Mouse (Mus musculus): ENCODE results near the gene Dock1. TPM values are rescaled to one million over a fixed set of nuclear protein-coding genes. Genes with fewer than 3 reads are reported as not detected.
A peak's percentile ranks its signal among the peaks of the same experiment; 100 is the strongest.

Gene Dock1
- polyA plus RNA-seq, 1 experiment, result 2.1 TPM

DNA sequence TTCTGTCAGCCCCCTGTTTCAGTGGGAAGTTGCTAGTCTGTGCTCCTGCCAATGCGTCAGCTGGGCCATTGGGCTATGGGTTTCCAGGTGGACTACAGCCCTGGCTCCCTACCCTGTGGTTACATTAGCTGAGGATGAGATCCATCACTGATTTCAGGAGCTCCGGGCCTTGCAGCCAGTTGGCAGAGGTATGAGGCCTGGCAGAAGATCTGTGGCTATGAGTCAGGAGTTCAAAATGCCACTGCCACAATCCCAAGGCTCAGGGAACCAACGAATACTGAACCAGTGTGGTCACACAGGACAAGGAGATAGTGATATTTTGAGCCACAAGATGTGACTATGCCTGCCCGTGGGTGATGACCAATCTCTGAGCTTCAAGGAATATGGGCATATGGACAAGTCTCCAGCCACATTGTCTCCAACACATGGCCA lies 3.2 kb upstream of the Dock1 start:
- Histone ChIP-seq H3K27me3 (ENCODE audit: control insufficient read depth, insufficient read depth, low read length) (no peaks in the 10 kb centered on the region), H3K27ac (ENCODE audit: insufficient read depth, low read length) (no peak overlapping the region), H3K36me3 (ENCODE audit: control insufficient read depth, insufficient read depth, low read length) (no peaks in the 10 kb centered on the region), H3K4me1 (ENCODE audit: control insufficient read depth, insufficient read depth, insufficient read length) (no peaks in the 10 kb centered on the region), H3K4me3 (ENCODE audit: extremely low read depth, insufficient read depth, insufficient read length) (no peak overlapping the region)
- no peak for TF ChIP-seq POLR2A (IDR thresholded peaks at IDR 0.05; ENCODE audit: low read depth, low read length)
- no peak for TF ChIP-seq CTCF (IDR thresholded peaks at IDR 0.05; ENCODE audit: extremely low read depth, insufficient read depth, insufficient read length, insufficient replicate concordance)
- DNase-seq (ENCODE audit: low read depth in 1 of 2, low spot score in 2 of 2), result no peak
- 77% methylated on average over 4 of the region's 4 CpGs for WGBS

DNA sequence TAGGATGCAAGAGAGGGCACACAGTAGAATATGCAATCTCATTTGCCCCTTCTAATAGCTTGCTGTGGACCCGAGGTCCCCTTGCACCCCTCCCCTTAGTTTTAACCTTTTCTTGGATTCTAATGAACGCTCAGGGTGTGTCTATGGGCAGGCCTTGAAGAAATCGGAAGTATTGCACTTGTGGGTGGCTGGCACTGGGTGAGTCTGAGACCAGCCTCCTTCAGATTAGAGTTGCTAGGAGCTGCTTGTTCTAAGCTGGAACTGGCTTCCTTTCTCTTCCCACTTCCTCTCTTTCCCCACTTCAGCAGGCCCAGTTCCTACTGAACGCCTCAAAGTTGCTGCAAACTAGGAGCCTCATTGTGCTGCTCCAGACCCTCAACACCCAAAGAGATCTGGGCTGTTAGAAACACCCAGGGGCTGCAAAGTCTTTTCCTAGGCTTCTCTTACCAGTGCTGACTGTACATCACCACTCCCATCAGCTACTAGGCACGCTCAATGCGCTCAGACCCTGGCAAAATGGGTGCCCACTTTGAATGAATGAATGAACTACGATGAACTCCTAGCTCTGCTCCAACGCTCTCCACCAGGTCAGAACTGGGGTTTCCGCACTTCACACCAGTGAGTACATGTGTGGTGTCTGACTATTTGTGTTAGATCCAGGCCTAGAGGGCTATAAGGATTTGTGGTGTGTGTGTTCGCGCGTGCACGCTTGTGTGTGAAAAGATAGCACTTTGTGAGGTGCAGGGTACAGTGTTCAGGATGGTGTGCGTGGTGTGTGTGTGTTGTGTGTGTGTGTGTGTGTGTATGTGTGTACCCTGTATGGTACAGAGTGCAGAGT lies 761 bp upstream of the Dock1 start:
- no peaks in the 10 kb centered on the region for H3K27me3 ChIP-seq (ENCODE audit: control insufficient read depth, insufficient read depth, low read length)

DNA sequence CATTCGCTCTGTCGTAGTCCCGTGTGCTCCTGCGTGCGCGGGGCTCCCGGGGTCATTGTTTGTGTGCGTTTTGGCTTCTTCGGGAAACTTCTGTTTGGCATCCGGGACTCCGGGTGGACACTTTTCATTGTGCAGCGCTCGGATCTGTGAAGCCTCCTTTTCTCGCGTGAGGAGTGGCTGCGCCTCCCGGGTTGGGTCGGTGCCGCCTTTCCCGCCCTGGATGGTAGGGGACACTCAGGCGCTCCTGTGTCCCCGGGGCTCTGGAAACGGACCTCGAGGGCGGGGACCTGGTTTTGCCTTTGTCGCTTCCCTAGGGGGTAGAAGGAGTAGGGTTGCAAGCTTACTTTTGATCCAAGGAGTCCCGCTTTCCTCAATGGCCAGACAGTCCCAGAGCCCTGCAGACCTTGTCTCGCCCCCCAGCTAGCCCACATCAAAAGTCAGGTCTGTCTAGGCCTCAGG lies 578 bp downstream of the Dock1 start:
- H3K27ac ChIP-seq (ENCODE audit: insufficient read depth, low read length), result no peak overlapping the region; the same call in 1 of the 2 replicates

More for the DNA sequence above, 761 bp upstream of the Dock1 start:
- TF ChIP-seq POLR2A (IDR thresholded peaks at IDR 0.05; ENCODE audit: low read depth, low read length), result no peak
- no peak for TF ChIP-seq CTCF (IDR thresholded peaks at IDR 0.05; ENCODE audit: extremely low read depth, insufficient read depth, insufficient read length, insufficient replicate concordance)
- no peak for DNase-seq (ENCODE audit: low read depth in 1 of 2, low spot score in 2 of 2)
- no peaks in the 10 kb centered on the region for H3K36me3 ChIP-seq (ENCODE audit: control insufficient read depth, insufficient read depth, low read length)
- no peak overlapping the region for H3K4me3 ChIP-seq (ENCODE audit: extremely low read depth, insufficient read depth, insufficient read length)
- WGBS, result 69% methylated on average over 14 of the region's 14 CpGs
- no peak overlapping the region for H3K27ac ChIP-seq (ENCODE audit: insufficient read depth, low read length)
- no peaks in the 10 kb centered on the region for H3K4me1 ChIP-seq (ENCODE audit: control insufficient read depth, insufficient read depth, insufficient read length)

DNA sequence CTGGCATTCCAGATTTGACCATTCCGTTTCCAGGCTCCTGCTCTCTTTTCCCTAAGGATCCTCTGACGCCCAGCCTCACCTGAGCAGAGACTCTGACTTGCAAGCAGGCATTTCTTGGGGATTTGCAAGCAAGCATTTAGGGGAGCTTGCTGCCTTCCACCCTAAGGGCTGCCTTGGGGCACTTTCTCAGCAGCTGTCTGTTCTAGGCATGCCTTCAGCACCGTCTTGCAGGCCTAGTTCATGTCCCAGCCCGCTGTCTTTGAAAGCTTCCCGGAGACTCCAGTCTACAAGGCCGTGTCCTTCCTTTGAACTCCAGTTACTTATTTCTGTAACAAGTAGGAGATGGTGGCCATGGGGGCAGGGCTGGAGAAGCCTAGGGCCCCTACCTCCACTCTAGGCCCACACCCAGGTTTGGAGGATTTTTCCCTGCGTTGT lies 1.0 kb downstream of the Dock1 start:
- no peak for DNase-seq (ENCODE audit: low read depth in 1 of 2, low spot score in 2 of 2)
- Histone ChIP-seq H3K27me3 (ENCODE audit: control insufficient read depth, insufficient read depth, low read length) (no peaks in the 10 kb centered on the region), H3K4me3 (ENCODE audit: extremely low read depth, insufficient read depth, insufficient read length) (peak overlapping the region; percentile 47), H3K27ac (ENCODE audit: insufficient read depth, low read length) (no peak overlapping the region), H3K36me3 (ENCODE audit: control insufficient read depth, insufficient read depth, low read length) (no peaks in the 10 kb centered on the region), H3K4me1 (ENCODE audit: control insufficient read depth, insufficient read depth, insufficient read length) (no peaks in the 10 kb centered on the region)
- TF ChIP-seq POLR2A (IDR thresholded peaks at IDR 0.05; ENCODE audit: low read depth, low read length), result no peak
- TF ChIP-seq CTCF (IDR thresholded peaks at IDR 0.05; ENCODE audit: extremely low read depth, insufficient read depth, insufficient read length, insufficient replicate concordance), result no peak
- WGBS, result 83% methylated on average over 7 of the region's 7 CpGs

More for the DNA sequence above, 578 bp downstream of the Dock1 start:
- Histone ChIP-seq H3K4me3 (ENCODE audit: extremely low read depth, insufficient read depth, insufficient read length) (peak overlapping the region; percentile 47), H3K27me3 (ENCODE audit: control insufficient read depth, insufficient read depth, low read length) (no peaks in the 10 kb centered on the region), H3K4me1 (ENCODE audit: control insufficient read depth, insufficient read depth, insufficient read length) (no peaks in the 10 kb centered on the region), H3K36me3 (ENCODE audit: control insufficient read depth, insufficient read depth, low read length) (no peaks in the 10 kb centered on the region)
- WGBS, result 13% methylated on average over 28 of the region's 28 CpGs
- no peak for TF ChIP-seq POLR2A (IDR thresholded peaks at IDR 0.05; ENCODE audit: low read depth, low read length)
- no peak for TF ChIP-seq CTCF (IDR thresholded peaks at IDR 0.05; ENCODE audit: extremely low read depth, insufficient read depth, insufficient read length, insufficient replicate concordance)
- DNase-seq (ENCODE audit: low read depth in 1 of 2, low spot score in 2 of 2), result no peak

DNA sequence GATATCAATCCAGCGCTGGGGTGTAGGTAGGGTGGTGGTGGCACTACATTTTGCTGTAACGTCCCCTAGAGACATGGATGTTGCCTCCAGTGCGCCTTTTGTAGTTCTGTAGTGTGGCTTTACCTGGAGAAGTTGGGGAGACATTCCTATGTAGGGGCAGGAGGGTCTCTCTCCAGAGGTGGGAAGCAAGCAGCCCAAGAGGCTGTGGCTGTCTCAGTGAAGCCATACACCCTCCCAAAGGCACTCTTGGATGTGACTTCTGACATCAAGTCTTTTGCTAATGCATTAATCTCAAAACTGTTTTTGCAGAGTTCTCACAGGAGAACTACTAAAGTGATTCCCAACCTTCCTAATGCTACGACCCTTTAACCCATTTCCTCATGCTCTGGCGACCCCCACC lies 2.7 kb downstream of the Dock1 start:
- DNase-seq (ENCODE audit: low read depth in 1 of 2, low spot score in 2 of 2), result no peak
- Histone ChIP-seq H3K27ac (ENCODE audit: insufficient read depth, low read length) (no peak overlapping the region), H3K36me3 (ENCODE audit: control insufficient read depth, insufficient read depth, low read length) (no peaks in the 10 kb centered on the region), H3K27me3 (ENCODE audit: control insufficient read depth, insufficient read depth, low read length) (no peaks in the 10 kb centered on the region), H3K4me3 (ENCODE audit: extremely low read depth, insufficient read depth, insufficient read length) (no peak overlapping the region), H3K4me1 (ENCODE audit: control insufficient read depth, insufficient read depth, insufficient read length) (no peaks in the 10 kb centered on the region)
- WGBS, result 87% methylated on average over 5 of the region's 5 CpGs
- TF ChIP-seq CTCF (IDR thresholded peaks at IDR 0.05; ENCODE audit: extremely low read depth, insufficient read depth, insufficient read length, insufficient replicate concordance) (no peak), POLR2A (IDR thresholded peaks at IDR 0.05; ENCODE audit: low read depth, low read length) (no peak)

DNA sequence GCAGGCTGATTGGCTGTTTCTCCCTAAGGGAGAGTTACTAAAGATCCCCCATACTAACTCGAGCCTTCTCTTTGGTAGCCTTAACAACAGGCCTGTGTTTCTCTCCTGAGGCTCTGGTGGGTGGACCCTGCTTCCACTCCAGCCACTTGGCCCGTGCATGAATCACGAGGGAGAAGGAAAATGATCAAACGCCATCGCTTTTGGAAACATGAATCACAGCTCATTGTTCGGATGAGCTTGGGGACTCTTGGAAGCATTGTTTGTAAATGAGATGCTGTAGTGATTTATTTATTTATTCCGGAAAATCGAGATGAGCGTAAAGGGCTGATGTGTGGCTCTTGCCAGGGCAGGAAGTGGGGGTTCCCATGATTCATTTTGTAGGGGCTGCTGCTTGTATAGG lies 3.5 kb downstream of the Dock1 start:
- no peak overlapping the region for H3K27ac ChIP-seq (ENCODE audit: insufficient read depth, low read length)
- H3K4me1 ChIP-seq (ENCODE audit: control insufficient read depth, insufficient read depth, insufficient read length), result no peaks in the 10 kb centered on the region
- no peak for TF ChIP-seq POLR2A (IDR thresholded peaks at IDR 0.05; ENCODE audit: low read depth, low read length)
- TF ChIP-seq CTCF (IDR thresholded peaks at IDR 0.05; ENCODE audit: extremely low read depth, insufficient read depth, insufficient read length, insufficient replicate concordance), result no peak
- WGBS, result 89% methylated on average over 9 of the region's 9 CpGs
- H3K27me3 ChIP-seq (ENCODE audit: control insufficient read depth, insufficient read depth, low read length), result no peaks in the 10 kb centered on the region
- no peak overlapping the region for H3K4me3 ChIP-seq (ENCODE audit: extremely low read depth, insufficient read depth, insufficient read length)
- H3K36me3 ChIP-seq (ENCODE audit: control insufficient read depth, insufficient read depth, low read length), result no peaks in the 10 kb centered on the region
- DNase-seq (ENCODE audit: low read depth in 1 of 2, low spot score in 2 of 2), result no peak

DNA sequence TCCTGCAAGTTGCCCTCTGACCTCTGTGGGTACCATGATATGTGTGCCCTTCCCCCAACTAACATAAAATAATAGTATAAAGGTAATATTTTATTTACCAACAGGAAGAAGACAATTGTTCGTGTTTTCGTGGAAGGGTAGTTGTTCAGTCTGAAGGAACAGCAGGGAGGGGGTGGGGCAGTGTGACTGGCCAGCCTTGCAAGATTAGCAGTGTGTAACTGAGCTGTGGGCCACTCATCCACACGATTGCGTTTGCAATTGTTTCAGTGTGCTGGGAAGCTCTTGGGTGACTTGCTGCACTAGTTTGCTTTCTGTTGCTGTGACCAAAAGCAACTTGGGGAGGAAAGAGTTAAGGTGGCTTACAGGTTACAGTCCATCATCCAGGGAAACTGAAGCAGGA lies 7.4 kb downstream of the Dock1 start:
- Histone ChIP-seq H3K27me3 (ENCODE audit: control insufficient read depth, insufficient read depth, low read length) (no peaks in the 10 kb centered on the region), H3K4me3 (ENCODE audit: extremely low read depth, insufficient read depth, insufficient read length) (no peak overlapping the region), H3K4me1 (ENCODE audit: control insufficient read depth, insufficient read depth, insufficient read length) (no peaks in the 10 kb centered on the region), H3K36me3 (ENCODE audit: control insufficient read depth, insufficient read depth, low read length) (no peaks in the 10 kb centered on the region), H3K27ac (ENCODE audit: insufficient read depth, low read length) (no peak overlapping the region)
- WGBS, result 71% methylated on average over 4 of the region's 4 CpGs
- TF ChIP-seq CTCF (IDR thresholded peaks at IDR 0.05; ENCODE audit: extremely low read depth, insufficient read depth, insufficient read length, insufficient replicate concordance) (no peak), POLR2A (IDR thresholded peaks at IDR 0.05; ENCODE audit: low read depth, low read length) (no peak)
- no peak for DNase-seq (ENCODE audit: low read depth in 1 of 2, low spot score in 2 of 2)

Data from spleen, adult 2 months (tissue).